Mouse (Mus musculus) right cerebral cortex, adult 18-20 months (tissue): Measurements from ENCODE around the gene Havcr2.
"Not testable (repeated sequence)": the region's sequence is repeated elsewhere in the genome, so short reads cannot be mapped to it uniquely, and the experiment has no call there.

Experiments
- DNase-seq: peaks from one replicate; pipeline ENCODE4 v3.0.0; 2022; ENCODE audit warnings: mixed read lengths

Gene Havcr2

GRCm38 (mm10) chr11:46461362-46461761 lies 6.6 kb downstream of the Havcr2 start:
- DNase-seq = no peak

- DNase-seq = no peak
Measured at GRCm38 (mm10) chr11:46461931-46462330, 7.2 kb downstream of the Havcr2 start.

DNA sequence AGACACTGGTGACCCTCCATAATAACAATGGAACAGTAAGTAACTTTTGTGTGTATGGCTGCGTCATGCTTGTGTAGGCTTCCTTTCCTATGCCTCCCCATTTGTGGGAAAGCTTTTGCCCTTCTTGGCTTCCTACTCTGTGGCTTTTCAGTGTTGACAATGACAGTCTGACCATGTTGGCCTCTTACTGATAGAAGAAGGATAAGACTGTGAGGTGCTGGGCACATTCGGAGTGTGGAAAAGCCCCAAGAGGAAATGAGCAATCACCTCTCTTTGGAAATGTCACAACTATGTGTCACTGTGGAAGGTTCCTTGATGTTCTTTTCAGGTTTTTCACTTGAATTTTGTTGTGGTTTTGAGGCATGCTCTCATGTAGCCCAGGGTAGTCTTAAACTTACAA lies 12.1 kb downstream of the Havcr2 start:
- no peak for DNase-seq

GRCm38 (mm10) chr11:46474220-46474619 lies 19.5 kb downstream of the Havcr2 start:
- DNase-seq = no peak

DNA sequence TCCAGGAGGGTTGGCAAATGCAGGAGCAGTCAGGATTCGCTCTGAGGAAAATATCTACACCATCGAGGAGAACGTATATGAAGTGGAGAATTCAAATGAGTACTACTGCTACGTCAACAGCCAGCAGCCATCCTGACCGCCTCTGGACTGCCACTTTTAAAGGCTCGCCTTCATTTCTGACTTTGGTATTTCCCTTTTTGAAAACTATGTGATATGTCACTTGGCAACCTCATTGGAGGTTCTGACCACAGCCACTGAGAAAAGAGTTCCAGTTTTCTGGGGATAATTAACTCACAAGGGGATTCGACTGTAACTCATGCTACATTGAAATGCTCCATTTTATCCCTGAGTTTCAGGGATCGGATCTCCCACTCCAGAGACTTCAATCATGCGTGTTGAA lies 24.6 kb downstream of the Havcr2 start:
- DNase-seq = no peak

DNA sequence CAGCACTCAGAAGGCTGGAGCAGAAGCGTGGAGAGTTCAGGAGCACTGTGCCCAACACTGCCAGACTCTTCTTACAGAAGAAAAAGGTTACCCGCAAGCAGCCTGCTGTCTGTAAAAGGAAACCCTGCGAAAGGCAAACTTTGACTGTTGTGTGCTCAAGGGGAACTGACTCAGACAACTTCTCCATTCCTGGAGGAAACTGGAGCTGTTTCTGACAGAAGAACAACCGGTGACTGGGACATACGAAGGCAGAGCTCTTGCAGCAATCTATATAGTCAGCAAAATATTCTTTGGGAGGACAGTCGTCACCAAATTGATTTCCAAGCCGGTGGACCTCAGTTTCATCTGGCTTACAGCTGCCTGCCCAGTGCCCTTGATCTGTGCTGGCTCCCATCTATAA lies 25.8 kb downstream of the Havcr2 start:
- no peak for DNase-seq

GRCm38 (mm10) chr11:46488231-46488630 lies 33.5 kb downstream of the Havcr2 start:
- DNase-seq = no peak

DNA sequence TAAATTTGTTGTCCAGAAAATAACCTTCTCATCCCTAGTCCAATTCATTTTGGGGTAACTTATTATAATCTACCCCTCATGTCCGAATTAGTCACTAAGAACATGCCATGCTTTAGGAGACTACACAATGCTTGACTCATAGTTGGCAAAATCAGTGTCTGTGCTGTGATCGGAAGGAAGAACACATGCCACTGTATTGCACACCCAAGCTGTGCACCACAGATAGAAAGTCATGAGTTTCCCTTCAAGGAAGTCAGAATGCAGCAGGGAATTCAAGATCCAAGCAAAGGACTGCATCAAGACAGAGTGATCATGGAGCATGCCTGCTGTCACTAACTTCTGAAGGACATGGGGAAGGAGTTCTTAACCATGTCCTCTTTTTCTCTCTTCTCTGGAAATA lies 33.9 kb downstream of the Havcr2 start:
- DNase-seq = no peak

DNA sequence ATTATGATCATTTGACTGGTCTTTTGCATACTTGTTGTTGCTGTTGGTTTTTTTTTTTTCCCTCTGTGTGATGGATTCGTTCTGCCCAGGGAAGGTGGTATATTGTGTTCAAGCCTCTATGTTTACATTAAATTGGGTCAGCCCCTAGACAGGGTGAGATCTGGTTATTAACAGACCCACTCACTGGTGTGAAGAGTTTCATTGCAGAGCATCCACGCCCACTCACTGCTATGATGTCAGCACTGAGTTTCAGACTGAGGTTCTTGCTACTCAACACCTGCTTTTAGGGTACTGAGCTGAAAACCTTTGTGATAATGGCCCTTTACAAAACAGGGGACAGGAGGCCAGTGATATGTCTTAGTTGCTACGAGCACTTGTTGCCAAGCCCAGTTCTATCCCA lies 52.4 kb downstream of the Havcr2 start:
- no peak for DNase-seq

DNA sequence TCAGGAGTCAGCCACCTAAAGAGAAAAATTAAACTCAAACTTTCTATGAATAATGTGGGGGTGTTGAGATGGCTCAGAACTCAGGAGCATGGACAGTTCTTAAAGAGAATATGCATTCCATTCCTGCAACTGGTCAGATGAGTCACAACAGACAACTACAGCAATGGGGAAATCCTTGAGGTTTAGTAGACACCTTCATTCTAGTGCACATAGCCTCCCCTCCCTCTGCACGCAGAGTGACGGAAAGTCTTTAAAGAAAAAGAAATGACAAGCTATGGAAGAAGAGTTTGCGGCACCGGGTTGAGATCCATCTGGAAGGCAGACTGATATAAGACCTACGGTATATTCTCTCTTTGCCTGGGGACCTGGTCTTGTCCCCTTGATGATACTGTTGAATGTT lies 55.2 kb downstream of the Havcr2 start:
- no peak for DNase-seq

- not testable (repeated sequence) for DNase-seq
Measured at GRCm38 (mm10) chr11:46521341-46521740, 66.6 kb downstream of the Havcr2 start.

DNA sequence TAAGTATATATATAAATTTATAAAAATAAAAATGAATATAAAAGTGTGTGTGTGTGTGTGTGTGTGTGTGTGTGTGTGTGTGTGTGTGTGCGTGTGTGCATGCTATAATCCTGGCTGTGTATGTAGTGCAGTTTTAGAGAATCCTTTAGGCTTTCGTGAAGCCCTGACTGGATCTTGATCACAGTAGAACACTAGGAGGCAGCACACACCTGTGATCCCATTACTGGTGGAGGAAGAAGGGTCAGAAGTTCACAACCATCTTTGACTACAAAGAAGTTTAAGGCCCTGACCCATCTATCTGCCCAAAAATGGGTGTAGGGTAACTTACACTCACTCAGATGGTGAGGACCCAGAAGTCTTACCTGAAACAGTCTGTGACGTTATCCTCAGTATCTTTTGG lies 68.0 kb downstream of the Havcr2 start:
- no peak for DNase-seq

- DNase-seq = no peak
Measured at GRCm38 (mm10) chr11:46523912-46524311, 69.2 kb downstream of the Havcr2 start, which contains the start of gene Gm12169. Gene Gm12169 (plus strand): TSS chr11:46524212.

GRCm38 (mm10) chr11:46530149-46530548 lies 75.4 kb downstream of the Havcr2 start:
- DNase-seq = no peak
